Mouse (Mus musculus): ENCODE measurements around the gene Rps11. TPM values are rescaled to one million over a fixed set of nuclear protein-coding genes. Genes with fewer than 3 reads are reported as not detected.
A peak's percentile ranks its signal among the peaks of the same experiment; 100 is the strongest.

The Rps11 gene
- polyA plus RNA-seq, 1 experiment from 2014 or later = 1,608 TPM

DNA sequence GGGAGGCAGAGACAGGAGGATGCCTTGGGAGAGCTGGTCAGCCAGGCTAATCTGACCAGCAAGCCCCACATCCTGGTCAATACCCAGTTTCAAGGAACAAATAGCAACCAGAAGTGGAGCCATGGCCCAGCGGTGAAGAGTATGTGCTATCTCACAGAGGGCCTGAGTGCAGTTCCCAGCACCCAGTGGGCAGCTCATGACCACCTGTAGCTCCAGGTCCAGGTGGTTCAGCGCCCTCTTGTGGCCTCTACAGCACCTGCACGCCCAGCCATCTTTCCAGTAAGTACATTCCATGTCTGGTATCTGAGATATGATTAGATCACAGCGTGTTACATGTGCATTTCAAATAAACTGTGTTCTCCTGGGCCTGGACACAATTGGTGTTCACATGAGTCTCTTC, 38.2 kb downstream of the Rps11 start:
- Histone ChIP-seq H3K4me2 (ENCODE audit: low read depth, low read length) (no peak overlapping the region), H3K27me3 (replicated peaks; ENCODE audit: control insufficient read depth, insufficient read depth, low read length) (no peaks in the 10 kb centered on the region), H3K4me1 (ENCODE audit: control insufficient read depth, insufficient read depth, low read length) (peaks cover 8% of the 10 kb centered on the region), H3K4me3 (ENCODE audit: low read depth, low read length) (no peak overlapping the region), H3K36me3 (ENCODE audit: control insufficient read depth, insufficient read depth, low read length) (peaks cover 72% of the 10 kb centered on the region), H3K9ac (ENCODE audit: low read depth, low read length) (no peak overlapping the region), H3K9me3 (ENCODE audit: control insufficient read depth, low read length) (no peaks in the 10 kb centered on the region), H3K27ac (replicated peaks; ENCODE audit: low read depth, low read length) (no peak overlapping the region)
- no peak for ATAC-seq (ENCODE audit: low read depth)
- WGBS = 78% methylated on average over 4 of the region's 4 CpGs
- no peak for DNase-seq (ENCODE audit: low spot score)

DNA sequence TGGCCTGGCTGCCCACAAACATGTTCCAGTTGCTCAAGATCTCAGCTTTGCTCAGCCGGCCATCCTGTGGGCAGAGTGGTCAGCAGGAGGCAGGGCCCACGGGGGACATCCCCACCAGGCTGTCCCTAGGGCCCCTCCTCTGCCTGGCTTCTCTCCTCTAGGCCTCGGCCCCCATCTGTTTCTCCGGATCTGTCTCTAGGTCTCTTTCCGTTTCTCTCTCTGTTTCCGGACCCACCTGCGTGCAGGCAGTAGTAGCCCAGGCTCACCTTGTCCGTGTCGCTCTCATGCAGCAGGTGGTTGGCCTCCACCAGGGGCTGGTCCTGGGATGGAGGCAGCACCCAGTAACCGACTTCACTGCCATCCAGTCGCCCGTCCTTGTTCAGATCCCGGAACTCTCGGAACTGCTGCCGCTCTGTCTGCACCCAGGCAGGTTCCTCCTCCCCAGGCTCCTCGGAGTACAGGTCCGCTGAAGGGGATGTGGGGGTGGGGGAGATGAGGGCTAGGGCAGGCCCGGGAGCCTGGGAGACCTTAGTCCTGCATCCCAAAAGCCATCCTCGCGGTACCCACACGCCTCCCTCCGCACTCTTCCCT, 40.8 kb downstream of the Rps11 start:
- Histone ChIP-seq H3K27ac (replicated peaks; ENCODE audit: low read depth, low read length) (no peak overlapping the region), H3K9me3 (ENCODE audit: control insufficient read depth, low read length) (no peaks in the 10 kb centered on the region), H3K4me2 (ENCODE audit: low read depth, low read length) (no peak overlapping the region), H3K27me3 (replicated peaks; ENCODE audit: control insufficient read depth, insufficient read depth, low read length) (no peaks in the 10 kb centered on the region), H3K36me3 (ENCODE audit: control insufficient read depth, insufficient read depth, low read length) (peaks cover 66% of the 10 kb centered on the region), H3K4me3 (ENCODE audit: low read depth, low read length) (no peak overlapping the region; the same call in 1 of the 2 replicates), H3K9ac (ENCODE audit: low read depth, low read length) (0 out of 2 replicates have a peak overlapping the region, but pooled peaks have one; percentile 1), H3K4me1 (ENCODE audit: control insufficient read depth, insufficient read depth, low read length) (peaks cover 4% of the 10 kb centered on the region; the same call in 1 of the 2 replicates)
- DNase-seq (ENCODE audit: low spot score) (no peak), ATAC-seq (ENCODE audit: low read depth) (no peak)
- 82% methylated on average over 21 of the region's 22 CpGs for WGBS

DNA sequence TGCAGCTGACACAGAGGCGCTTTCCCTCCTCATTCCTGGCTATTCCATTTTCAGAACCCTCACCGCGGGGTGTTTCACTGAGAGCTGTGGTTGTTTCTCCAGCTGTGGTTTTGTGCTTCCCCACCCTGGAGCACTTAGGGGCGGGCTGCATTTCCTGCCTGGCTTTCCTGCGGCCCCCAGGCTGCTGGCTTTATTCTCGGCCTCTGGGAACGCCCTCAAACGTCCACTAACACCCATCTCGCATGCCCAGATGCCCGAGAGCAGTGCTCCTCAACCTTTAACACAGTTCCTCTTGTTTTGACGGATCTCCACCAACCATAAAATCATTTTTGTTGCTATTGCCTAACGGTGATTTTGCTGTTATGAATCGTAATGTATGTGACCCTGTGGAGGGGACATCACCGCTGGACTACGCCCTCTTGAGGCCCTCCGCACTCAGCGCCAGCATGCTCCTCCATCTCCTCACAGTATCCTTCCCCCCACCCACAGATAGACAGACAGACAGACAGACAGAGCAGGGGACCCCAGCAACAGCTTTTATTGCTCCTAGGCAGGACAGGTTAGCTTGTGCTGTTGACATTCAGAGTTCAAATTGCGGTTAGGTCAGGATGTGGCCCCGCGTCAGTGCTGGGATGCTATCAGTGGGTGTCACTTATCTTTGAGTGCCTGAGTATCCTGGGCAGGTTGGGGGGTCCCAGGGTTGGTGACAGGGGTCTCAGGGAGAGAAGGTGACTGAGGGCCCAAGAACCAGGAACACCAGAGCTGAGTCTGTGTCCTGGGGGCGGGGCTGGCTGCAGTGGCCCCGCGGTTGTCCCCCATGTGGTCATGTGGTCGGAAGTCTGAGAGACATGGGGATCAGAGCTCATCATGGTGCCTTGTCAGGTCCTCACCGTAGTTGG, 41.6 kb downstream of the Rps11 start:
- ATAC-seq (ENCODE audit: low read depth) (peak; percentile 23; the same call in 1 of the 2 replicates), DNase-seq (ENCODE audit: low spot score) (peak; percentile 81)
- H3K4me1 ChIP-seq (ENCODE audit: control insufficient read depth, insufficient read depth, low read length) = peaks cover 4% of the 10 kb centered on the region; the same call in 1 of the 2 replicates
- no peaks in the 10 kb centered on the region for H3K9me3 ChIP-seq (ENCODE audit: control insufficient read depth, low read length)
- no peak overlapping the region for H3K4me3 ChIP-seq (ENCODE audit: low read depth, low read length)
- H3K27me3 ChIP-seq (replicated peaks; ENCODE audit: control insufficient read depth, insufficient read depth, low read length) = no peaks in the 10 kb centered on the region
- peaks cover 61% of the 10 kb centered on the region for H3K36me3 ChIP-seq (ENCODE audit: control insufficient read depth, insufficient read depth, low read length)
- peak overlapping the region; percentile 79 for H3K27ac ChIP-seq (replicated peaks; ENCODE audit: low read depth, low read length)
- peak overlapping the region; percentile 20; the same call in 1 of the 2 replicates for H3K4me2 ChIP-seq (ENCODE audit: low read depth, low read length)
- peak overlapping the region; percentile 1; the same call in 1 of the 2 replicates for H3K9ac ChIP-seq (ENCODE audit: low read depth, low read length)
- WGBS = 57% methylated on average over 25 of the region's 25 CpGs

DNA sequence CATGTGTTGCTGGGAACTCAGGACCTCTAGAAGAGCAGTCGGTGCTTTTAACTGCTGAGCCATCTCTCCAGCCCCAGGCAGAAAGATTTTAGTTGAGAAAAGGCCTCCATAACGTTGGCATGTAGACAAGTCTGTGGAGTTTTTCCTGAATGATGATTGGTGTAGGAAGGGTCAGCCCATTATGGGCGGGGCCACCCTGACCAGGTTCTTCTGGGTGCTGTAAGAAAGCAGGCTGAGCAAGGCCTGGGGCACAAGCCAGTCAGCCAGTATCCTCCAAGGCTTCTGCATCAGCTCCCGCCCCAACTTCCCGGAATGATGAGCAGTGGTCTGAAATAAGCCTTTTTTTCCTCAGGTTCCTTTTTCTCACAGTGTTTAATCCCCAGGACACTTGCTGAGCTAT, 43.2 kb downstream of the Rps11 start:
- ATAC-seq (ENCODE audit: low read depth) = no peak
- Histone ChIP-seq H3K9me3 (ENCODE audit: control insufficient read depth, low read length) (no peaks in the 10 kb centered on the region), H3K36me3 (ENCODE audit: control insufficient read depth, insufficient read depth, low read length) (peaks cover 61% of the 10 kb centered on the region), H3K4me2 (ENCODE audit: low read depth, low read length) (no peak overlapping the region), H3K27me3 (replicated peaks; ENCODE audit: control insufficient read depth, insufficient read depth, low read length) (no peaks in the 10 kb centered on the region), H3K9ac (ENCODE audit: low read depth, low read length) (no peak overlapping the region), H3K27ac (replicated peaks; ENCODE audit: low read depth, low read length) (0 out of 2 replicates have a peak overlapping the region, but pooled peaks have one; percentile 33), H3K4me1 (ENCODE audit: control insufficient read depth, insufficient read depth, low read length) (peaks cover 4% of the 10 kb centered on the region; the same call in 1 of the 2 replicates), H3K4me3 (ENCODE audit: low read depth, low read length) (no peak overlapping the region)
- DNase-seq (ENCODE audit: low spot score) = peak; percentile 54
- WGBS = 54% methylated on average over 5 of the region's 5 CpGs

DNA sequence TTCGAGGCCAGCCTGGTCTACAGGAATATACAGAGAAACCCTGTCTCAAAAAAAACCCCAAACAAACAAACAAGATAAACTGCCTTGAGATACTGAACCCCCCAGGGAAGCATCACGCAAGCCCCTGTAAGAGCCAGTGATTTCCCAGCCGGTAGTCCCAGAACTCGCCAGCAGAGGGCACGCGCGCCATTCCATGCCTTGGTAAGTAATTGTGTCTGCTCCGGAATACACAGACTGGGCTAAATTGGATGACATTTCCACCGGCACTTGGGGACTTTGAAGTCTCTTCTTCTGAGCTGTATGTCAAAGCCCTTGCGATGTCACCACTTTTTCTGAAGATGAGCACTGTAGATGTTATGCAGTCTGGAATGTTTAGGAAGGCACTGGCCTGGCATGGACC, 44.4 kb downstream of the Rps11 start:
- WGBS = 2% methylated on average over 10 of the region's 10 CpGs
- peak; percentile 46 for ATAC-seq (ENCODE audit: low read depth)
- no peak overlapping the region for H3K9ac ChIP-seq (ENCODE audit: low read depth, low read length)
- H3K9me3 ChIP-seq (ENCODE audit: control insufficient read depth, low read length) = no peaks in the 10 kb centered on the region
- H3K27me3 ChIP-seq (replicated peaks; ENCODE audit: control insufficient read depth, insufficient read depth, low read length) = no peaks in the 10 kb centered on the region
- H3K27ac ChIP-seq (replicated peaks; ENCODE audit: low read depth, low read length) = no peak overlapping the region
- no peak overlapping the region for H3K4me2 ChIP-seq (ENCODE audit: low read depth, low read length)
- DNase-seq (ENCODE audit: low spot score) = peak; percentile 92
- peaks cover 61% of the 10 kb centered on the region for H3K36me3 ChIP-seq (ENCODE audit: control insufficient read depth, insufficient read depth, low read length)
- peaks cover 4% of the 10 kb centered on the region; the same call in 1 of the 2 replicates for H3K4me1 ChIP-seq (ENCODE audit: control insufficient read depth, insufficient read depth, low read length)
- H3K4me3 ChIP-seq (ENCODE audit: low read depth, low read length) = no peak overlapping the region

DNA sequence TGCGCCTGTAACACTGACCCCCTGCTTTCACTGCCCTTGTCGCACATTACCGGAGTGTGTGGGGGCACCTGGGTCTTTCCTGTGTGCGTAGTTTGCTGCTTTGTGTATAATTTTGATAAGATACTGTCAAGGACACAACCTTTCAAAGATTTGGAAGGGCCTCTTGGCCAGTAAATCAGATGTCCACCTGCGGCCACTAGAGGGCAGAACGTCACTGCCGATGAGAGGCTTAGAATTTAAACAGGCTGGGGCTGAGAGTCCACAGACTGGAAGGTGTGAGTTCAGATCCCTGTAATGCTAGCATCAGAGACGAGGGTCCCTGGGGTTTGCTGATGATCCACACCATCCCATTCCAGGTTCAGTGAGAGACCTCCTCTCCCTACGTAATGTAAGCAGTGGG, 45.7 kb downstream of the Rps11 start:
- Histone ChIP-seq H3K4me3 (ENCODE audit: low read depth, low read length) (no peak overlapping the region), H3K9ac (ENCODE audit: low read depth, low read length) (no peak overlapping the region), H3K36me3 (ENCODE audit: control insufficient read depth, insufficient read depth, low read length) (peaks cover 56% of the 10 kb centered on the region), H3K4me2 (ENCODE audit: low read depth, low read length) (no peak overlapping the region), H3K4me1 (ENCODE audit: control insufficient read depth, insufficient read depth, low read length) (peaks cover 4% of the 10 kb centered on the region; the same call in 1 of the 2 replicates), H3K9me3 (ENCODE audit: control insufficient read depth, low read length) (no peaks in the 10 kb centered on the region), H3K27me3 (replicated peaks; ENCODE audit: control insufficient read depth, insufficient read depth, low read length) (no peaks in the 10 kb centered on the region), H3K27ac (replicated peaks; ENCODE audit: low read depth, low read length) (no peak overlapping the region)
- DNase-seq (ENCODE audit: low spot score) = peak; percentile 82
- ATAC-seq (ENCODE audit: low read depth) = no peak
- 37% methylated on average over 9 of the region's 9 CpGs for WGBS

DNA sequence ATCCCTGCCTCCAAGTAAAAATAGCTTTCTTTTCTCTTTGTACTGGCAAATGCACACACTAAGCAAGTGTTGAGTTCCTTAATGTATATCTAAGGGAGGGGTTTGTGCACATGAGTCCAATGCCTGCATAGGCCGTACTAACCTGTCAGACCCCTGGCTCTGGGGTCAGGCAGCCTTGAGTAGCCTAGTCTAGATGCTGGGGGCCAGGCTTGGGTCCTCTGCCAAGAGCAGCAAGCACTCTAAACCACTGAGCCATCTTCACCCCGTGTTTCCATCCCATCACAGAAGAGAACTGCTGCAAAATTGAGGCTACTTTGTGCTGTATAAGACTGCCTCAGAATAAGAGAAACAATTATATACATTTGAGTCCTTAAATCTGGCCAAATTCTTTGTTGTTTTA, 46.4 kb downstream of the Rps11 start:
- WGBS = 84% methylated on average over 2 of the region's 2 CpGs
- no peak overlapping the region for H3K4me3 ChIP-seq (ENCODE audit: low read depth, low read length)
- no peaks in the 10 kb centered on the region for H3K27me3 ChIP-seq (replicated peaks; ENCODE audit: control insufficient read depth, insufficient read depth, low read length)
- ATAC-seq (ENCODE audit: low read depth) = no peak
- no peak overlapping the region for H3K9ac ChIP-seq (ENCODE audit: low read depth, low read length)
- H3K27ac ChIP-seq (replicated peaks; ENCODE audit: low read depth, low read length) = no peak overlapping the region
- no peak for DNase-seq (ENCODE audit: low spot score)
- peaks cover 49% of the 10 kb centered on the region for H3K36me3 ChIP-seq (ENCODE audit: control insufficient read depth, insufficient read depth, low read length)
- H3K9me3 ChIP-seq (ENCODE audit: control insufficient read depth, low read length) = no peaks in the 10 kb centered on the region
- H3K4me1 ChIP-seq (ENCODE audit: control insufficient read depth, insufficient read depth, low read length) = peaks cover 3% of the 10 kb centered on the region; the same call in 1 of the 2 replicates
- no peak overlapping the region for H3K4me2 ChIP-seq (ENCODE audit: low read depth, low read length)

DNA sequence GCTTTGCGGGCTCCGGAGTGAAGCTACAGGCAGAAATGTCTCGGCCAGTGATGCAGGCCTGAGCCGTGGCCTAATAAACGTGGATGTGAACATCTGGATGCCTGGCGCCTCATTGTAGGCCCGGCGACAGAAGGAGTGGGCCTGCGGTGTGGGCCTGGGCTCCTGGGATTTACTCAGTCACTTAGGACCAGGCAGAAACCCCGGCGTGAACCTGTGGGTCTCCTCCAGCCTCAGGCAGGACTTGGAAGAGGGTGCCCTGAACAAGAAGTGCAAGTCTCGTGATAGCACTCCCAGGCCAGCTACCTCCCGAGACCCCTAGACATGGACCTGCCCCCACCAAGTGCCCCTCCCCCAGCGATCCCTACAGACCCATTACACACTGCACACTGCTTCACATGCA, 46.9 kb downstream of the Rps11 start:
- Histone ChIP-seq H3K4me1 (ENCODE audit: control insufficient read depth, insufficient read depth, low read length) (no peaks in the 10 kb centered on the region), H3K4me3 (ENCODE audit: low read depth, low read length) (no peak overlapping the region), H3K9ac (ENCODE audit: low read depth, low read length) (no peak overlapping the region), H3K9me3 (ENCODE audit: control insufficient read depth, low read length) (no peaks in the 10 kb centered on the region), H3K27ac (replicated peaks; ENCODE audit: low read depth, low read length) (no peak overlapping the region), H3K27me3 (replicated peaks; ENCODE audit: control insufficient read depth, insufficient read depth, low read length) (no peaks in the 10 kb centered on the region), H3K4me2 (ENCODE audit: low read depth, low read length) (no peak overlapping the region), H3K36me3 (ENCODE audit: control insufficient read depth, insufficient read depth, low read length) (peaks cover 44% of the 10 kb centered on the region)
- ATAC-seq (ENCODE audit: low read depth) (no peak), DNase-seq (ENCODE audit: low spot score) (no peak)
- 85% methylated on average over 14 of the region's 14 CpGs for WGBS
